Mouse (Mus musculus) CH12F3 (cell line): Measurements from ENCODE around the gene Teddm2.

Experiments used
- in situ Hi-C: fragments of 300-500 bp; cut with MboI; formaldehyde crosslinking; loops from 2 replicates; pipeline ENCODE4 v1.14.3; 2020; ENCODE audit warnings: low sequenced_read_pairs

Gene Teddm2

DNA sequence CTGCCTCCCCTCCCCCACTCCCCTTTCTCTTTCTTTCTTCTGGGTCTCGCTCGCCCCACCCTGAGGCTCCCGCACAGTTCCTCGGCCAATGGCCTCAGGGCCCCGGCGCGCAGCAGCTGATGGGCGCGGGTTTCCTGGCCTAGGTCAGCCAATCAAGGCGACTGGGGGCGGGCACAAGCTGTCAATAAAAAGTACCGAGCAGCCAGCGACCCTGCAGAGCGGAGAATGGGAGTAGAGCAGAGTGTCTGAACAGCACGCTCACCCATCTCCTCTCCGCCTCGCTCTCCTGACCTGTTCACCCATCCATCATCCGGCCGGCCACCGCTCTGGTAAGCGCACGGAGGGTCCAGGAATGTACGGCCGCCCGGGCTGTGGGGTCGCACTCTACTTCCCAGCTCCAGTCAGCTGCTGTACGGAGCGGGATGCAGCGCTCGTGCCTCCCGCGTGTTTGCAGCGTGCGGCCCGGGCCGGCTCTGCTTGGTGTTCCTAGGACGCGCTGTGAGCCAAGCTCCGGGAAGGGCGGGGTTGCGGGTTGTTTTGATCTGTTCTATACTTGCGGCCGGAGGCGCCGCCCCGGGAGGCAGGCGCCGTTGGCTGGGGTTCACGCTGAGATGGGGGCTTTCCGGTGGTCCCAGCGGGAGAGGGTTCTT is at the start of gene Teddm2, which contains the start of gene Glul:
Gene Teddm2, minus strand, starts transcription at position 498 of the 650 bp plus-strand sequence.
Gene Glul, plus strand, starts transcription at position 214 of the 650 bp plus-strand sequence.
- in situ Hi-C loops = loop anchor here (25.0 kb wide), 1 partner anchor 287 kb away; no protein-coding TSS in a partner anchor

- in situ Hi-C loops = no loop called here
Measured at GRCm38 (mm10) chr1:153947837-153948236, 47.8 kb upstream of the Teddm2 start.

DNA sequence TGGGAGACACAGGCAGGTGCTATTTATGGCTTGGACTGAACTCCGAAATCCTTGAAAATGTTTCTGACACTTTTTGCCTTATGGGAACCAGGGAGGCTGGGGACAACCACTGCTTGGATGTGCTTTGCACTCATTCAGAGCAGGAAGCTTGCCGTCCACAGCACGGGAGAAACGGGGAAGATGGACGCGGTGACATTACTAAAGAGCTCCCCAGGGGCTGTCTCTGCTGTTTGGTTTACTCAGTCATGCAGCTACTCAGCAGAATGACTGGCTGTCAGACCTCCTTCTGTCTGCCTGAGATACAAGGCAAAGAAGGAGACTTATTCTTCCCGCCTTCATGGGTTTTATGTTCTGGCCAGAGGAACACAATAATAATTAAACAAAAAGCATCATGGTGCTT is 46.9 kb upstream of the Teddm2 start:
- in situ Hi-C loops = no loop called here

- in situ Hi-C loops = no loop called here
Measured at GRCm38 (mm10) chr1:153945181-153945580, 45.2 kb upstream of the Teddm2 start.

GRCm38 (mm10) chr1:153940986-153941385 is 41.0 kb upstream of the Teddm2 start:
- in situ Hi-C loops = no loop called here

DNA sequence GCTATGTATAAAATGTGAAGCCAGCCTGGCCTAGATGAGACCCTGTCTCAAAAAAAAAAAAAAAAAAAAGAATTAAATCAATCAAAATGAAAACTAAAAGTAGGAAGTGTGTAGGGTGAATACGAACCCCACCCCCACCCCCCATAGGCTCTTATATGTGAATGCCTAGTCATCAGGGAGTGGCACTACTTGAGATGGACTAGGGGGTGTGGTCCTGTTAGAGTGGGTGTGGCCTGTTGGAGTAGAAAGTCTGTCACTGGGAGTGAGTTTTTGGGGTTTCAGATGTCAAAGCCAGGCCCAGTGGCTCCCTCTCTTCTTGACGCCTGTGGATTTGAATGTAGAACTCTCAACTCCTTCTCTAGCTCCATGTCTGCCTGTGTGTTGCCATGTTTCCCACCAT is 37.0 kb upstream of the Teddm2 start:
- in situ Hi-C loops = no loop called here

GRCm38 (mm10) chr1:153935844-153936380 is 35.9 kb upstream of the Teddm2 start:
- in situ Hi-C loops = no loop called here

GRCm38 (mm10) chr1:153933772-153934171 is 33.7 kb upstream of the Teddm2 start:
- in situ Hi-C loops = no loop called here

DNA sequence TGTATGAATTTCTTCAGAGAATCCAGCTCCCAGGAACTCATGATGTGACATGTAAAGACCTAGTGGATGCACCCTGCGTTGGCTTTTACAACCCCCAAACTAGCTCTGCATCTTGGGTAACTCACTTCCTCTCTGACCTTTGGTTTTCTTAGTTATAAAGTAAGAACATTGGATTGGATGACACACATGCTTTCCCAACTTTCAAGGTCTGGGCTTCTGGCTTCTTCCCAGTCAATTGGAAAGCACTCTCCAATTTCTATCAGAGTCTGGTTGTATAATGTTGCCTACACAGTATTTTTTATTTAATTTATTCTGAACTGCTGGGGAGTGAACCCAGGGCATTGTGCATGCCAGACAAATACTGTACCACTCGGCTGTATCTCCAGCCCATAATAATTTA is 30.4 kb upstream of the Teddm2 start:
- in situ Hi-C loops = no loop called here

DNA sequence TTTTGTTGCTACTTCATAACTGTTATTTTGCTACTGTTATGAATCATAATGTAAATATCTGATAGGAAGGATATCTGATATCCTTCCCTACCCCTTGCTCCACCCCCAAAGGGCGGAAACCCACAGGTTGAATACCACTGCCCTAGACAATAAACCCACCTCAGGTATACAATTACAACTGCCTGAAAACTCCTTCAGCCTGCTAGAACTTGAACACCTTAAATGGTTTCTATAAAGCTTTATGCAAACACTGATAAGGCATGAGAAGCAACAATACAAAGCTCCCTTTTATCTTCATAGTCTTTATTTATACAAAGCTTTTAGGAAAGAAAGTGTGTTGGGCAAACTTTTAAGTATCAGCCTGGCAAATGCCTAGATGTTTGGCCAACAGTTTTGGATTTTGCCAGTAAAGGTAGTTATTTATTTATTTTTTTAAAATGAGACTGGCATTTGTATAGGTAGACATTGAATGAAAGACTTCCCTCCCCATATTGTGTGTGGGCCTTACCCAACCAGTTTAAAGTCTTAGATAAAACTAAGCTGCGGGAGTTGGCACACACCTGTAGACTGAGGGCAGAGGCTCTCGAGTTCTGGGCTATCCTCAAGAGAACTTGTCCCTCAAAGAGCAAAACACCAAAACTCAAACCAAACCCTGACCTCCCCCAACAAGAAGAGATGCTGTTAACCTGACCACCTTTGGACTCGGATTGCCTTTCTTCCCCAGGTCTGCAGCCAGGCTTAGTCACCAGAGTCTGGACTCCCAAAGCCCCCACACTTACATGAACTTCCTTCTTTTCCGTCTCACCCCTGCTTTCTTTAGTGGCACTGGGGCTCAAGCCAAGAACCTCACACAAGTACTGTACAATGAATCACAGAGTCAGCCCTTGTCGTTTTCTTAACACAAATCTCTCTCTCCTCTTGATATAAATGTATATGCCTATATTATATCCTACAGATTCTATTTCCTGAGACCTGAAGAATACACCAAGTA is 24.7 kb upstream of the Teddm2 start:
- in situ Hi-C loops = no loop called here

DNA sequence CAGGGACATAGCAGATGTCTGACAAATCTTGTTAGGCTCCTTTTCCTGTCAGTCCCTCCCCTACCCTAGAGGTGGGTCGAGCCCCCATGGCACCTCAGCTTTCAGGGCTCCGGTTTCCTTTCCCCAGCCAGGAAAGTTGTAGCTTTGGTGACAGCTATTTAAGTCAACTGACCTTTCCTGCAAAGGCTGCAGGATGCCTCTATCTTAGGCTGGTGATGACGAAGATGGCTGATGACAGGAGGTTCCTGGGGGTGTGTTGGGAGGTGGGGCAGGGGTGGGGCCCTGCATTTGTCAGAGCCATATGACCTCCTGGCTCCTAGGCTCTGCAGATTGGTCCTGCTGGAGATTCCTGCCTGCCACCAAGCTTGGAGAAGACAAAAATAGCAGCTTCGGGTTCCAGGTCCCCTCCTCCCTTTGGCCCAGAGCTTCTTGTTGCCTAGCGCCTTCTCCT is 22.6 kb upstream of the Teddm2 start:
- in situ Hi-C loops = no loop called here

GRCm38 (mm10) chr1:153921642-153922041 is 21.6 kb upstream of the Teddm2 start:
- in situ Hi-C loops = no loop called here

DNA sequence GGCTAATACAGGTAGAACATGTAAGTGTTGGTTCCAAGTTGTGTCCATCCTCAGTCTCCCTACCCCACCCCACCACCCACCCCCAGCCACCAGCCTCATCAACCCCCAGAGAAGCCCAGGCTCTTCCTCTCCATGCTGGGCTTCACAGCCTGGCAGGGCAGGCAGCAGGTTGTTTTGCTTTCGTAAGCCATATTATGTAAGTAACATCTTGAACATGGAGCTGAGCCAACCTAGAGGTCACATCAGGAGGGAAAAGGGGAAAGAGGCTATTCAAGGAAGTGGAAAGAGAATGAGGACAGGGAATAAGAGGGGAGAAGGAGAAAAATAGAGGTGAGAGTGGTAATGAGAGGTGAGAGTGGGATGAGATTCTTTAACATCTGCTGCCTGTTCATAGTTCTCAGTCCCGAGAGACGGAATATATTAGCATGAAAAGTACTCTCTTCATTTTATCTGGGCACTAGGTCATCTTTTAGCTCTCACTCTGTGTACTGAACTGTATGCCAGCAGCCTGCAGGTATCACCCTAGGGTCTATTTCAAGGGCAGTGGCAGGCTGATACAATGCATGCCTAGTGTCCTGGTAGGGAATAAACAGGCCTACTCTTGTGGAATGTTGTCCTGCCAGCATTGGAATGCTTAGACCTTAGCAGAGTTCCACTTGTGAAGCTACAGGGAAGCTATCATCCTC is 18.6 kb upstream of the Teddm2 start:
- in situ Hi-C loops = no loop called here

DNA sequence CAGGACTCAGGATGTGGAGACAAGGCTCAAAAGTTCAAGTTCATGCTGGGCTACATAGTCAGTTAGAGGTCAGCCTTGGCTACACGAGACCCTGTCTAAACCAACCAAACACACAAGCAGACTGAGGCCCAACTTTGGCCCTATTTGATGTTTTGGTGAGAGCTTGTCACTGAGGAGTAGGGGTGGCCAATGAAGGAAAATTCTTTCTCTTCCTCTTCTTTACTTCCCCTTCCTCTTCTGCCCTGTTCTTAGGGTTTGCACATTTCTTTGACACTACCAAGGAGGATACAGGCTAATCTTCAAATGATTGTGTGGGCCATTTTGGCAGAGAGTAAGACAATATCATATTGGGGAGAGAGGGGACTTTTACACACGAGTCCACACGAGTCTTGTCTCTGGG is 13.8 kb upstream of the Teddm2 start:
- in situ Hi-C loops = no loop called here

DNA sequence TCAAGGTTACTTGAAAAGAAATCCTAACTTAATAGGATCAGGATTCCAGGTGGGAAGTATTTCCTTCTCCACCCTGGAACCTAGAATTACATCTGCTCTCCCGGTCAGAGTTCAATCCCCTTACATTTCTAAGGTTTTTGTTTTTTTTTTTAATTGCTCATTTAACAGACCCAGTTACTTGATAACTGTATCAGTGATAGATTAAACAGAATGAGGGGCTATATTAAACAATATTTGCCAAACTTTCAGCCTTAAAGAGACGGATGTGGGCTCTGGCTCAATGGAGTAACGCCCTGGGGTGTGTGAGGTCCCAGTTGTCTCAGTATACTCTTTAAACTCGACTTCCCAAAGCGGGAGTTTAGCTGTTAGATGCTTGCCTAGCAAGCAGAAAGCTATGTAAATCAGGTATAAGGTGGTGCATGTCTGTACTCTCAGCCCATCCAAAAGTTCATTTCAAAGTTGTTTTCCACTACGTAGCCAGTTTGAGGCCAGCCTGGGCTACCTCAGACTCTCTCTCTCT is 11.3 kb upstream of the Teddm2 start:
- in situ Hi-C loops = no loop called here

DNA sequence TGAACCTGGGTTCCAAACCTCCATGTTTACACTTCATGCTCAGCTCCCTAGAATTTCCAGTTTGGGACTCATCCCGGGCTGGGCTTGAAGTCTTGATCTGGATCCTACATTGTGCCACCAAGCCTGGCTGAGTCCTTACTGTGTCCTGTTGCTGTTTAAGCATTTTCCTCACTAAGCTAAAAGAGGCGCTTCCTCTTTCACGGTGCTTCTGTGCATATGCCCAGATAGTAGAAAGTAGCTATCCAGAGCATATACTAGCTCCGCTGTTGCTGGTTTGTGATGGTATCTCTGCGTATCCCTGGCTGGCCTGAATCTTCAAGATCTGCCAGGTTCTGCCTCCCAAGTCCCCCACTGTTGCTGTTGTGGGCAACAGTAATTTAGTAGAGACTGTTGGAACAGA is 10.4 kb upstream of the Teddm2 start:
- in situ Hi-C loops = no loop called here

GRCm38 (mm10) chr1:153909963-153910291 is 9.9 kb upstream of the Teddm2 start:
- in situ Hi-C loops = no loop called here

DNA sequence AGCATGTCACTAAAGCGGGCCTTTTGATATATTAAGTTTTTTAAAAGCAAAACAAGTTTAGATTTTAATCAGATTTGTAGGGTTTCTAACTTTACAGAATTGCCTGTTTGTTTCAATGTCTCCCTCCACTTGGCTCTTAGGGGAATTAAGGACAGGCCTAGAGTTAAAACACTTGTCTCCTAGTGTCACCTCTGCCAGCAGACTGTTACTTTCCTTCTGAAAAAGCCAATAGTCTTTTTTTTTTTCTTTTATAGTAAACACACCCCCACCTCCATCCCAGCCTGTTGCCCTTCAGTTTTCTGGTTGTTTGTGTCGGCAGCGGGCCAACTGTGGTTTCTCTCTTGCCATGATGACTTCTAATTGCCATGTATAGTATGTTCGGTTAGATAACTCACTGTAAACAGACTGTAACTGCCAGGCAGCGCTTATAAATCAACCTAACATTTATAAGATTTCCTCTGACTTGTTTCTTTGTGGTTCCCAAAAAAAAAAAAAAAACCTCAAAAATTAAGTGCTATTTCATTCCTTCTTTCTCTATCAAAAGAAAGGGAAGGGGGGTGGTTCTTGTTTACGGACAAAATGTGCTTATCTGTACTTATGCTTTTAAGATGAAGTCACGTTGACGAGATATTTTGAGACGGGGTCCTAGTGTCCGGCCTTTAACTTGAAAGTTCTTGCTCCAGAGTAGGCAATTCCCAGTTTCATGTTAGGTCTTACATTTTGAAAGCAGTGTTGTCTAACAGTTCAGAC is 9.4 kb upstream of the Teddm2 start:
- in situ Hi-C loops = no loop called here

GRCm38 (mm10) chr1:153908741-153909140 is 8.7 kb upstream of the Teddm2 start:
- in situ Hi-C loops = no loop called here

GRCm38 (mm10) chr1:153908208-153908607 is 8.2 kb upstream of the Teddm2 start:
- in situ Hi-C loops = no loop called here
